Mouse (Mus musculus) induced T-regulatory cell, adult 2 months (primary cell): ENCODE measurements around the gene Tpp2.
A peak's percentile ranks its signal among the peaks of the same experiment; 100 is the strongest.
"Not testable (repeated sequence)": the region's sequence is repeated elsewhere in the genome, so short reads cannot be mapped to it uniquely, and the experiment has no call there.

ENCODE experiments used
- DNase-seq: peaks from one replicate; pipeline ENCODE4 v3.0.0-alpha.2; 2012; ENCODE audit warnings: low read depth

Gene Tpp2

DNA sequence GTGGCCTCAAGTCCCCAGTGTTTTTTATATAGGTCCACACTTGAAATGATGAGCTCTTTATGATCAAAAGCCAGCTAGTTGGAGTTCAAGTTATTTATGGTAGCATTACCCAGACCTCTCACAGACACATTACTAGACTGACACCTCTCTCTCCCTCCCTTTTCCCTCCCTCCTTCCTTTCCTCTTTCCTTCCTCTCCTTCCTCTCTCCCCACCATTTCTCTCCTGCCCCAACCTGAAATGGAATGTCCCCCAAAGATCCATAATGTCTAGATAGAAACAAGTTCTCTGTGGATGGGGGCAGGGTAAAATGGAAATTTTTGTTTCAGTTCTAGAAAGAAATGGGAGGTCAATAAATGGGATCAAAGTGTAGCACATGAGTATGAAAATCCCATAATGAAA, 86.5 kb downstream of the Tpp2 start, which contains the start of gene Mettl21c:
Gene Mettl21c (minus strand): TSS at position 101 of the 400 bp plus-strand sequence.
- DNase-seq = no peak

DNA sequence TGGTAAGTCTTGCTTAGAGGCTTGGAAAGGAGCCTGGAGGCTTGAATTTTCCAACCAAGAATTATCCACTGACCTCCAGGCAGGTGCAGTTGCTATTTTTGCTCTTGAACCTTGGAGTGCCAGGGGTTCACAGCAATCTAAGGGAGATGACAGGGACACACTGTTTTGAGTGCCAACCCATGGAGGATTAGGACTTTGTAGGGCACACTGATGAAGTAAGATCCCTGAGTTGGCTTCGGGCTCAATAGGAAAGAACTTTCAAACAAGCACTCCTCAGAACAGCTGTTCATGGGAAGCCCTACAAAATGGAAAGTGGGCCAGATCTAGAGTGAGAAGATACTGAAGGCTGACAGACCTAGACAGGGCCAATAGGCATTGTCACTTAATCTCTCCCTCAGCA, 89.2 kb downstream of the Tpp2 start:
- DNase-seq = no peak

DNA sequence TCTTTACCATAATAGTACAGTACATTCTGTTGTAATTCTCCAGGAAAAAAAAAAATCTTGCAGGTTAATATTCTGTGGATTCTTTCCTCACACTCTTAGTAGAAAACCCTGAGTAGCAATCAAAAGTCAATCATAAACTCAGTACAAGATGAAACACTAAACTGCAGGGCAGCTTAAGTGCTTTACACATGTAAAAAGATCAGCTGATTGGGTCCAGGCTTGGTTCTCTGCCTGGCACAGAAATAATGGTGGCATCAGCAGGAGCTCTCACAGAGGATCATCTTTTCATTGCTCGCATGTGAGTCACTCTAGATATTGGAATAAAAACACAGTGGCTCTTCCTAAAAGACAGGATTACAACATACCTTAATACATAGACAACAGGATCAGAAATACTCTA, 94.2 kb downstream of the Tpp2 start:
- DNase-seq = no peak

DNA sequence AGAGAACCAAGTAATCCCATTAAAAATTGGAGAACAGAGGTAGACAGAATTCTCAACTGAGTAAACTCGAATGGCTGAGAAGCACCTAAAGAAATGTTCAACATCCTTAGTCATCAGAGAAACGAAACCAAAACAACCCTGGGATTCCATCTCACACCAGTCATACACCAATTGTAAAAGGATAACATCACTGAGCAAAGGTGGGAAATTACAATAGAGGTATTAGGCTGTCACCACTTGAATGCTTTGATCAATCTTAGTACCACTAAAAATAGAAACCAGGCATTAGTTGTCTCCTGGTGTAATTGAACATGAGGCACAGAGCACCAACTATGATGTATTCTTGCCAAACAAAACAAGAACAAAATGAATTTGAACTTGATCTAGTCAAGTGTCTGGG, 98.8 kb downstream of the Tpp2 start:
- peak; percentile 71 for DNase-seq

DNA sequence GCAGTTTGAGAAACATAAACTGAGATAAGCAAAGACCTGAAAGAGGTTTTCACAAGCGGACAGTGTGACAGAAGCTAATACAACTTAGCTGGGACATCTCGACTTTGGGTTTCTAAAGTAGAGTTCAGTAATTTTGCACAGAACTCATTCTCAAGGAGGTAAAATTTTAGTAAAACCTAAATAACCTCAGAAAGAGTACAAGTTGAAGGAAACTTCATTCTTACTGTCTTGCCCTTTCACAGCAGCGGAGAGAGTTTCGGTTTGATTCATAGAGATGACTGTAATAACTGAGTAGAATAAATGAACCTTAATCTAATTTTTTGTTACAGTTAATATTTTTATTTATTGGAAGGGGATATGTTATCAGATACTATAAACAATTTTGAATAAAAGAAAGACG, 99.5 kb downstream of the Tpp2 start:
- peak; percentile 59 for DNase-seq

DNA sequence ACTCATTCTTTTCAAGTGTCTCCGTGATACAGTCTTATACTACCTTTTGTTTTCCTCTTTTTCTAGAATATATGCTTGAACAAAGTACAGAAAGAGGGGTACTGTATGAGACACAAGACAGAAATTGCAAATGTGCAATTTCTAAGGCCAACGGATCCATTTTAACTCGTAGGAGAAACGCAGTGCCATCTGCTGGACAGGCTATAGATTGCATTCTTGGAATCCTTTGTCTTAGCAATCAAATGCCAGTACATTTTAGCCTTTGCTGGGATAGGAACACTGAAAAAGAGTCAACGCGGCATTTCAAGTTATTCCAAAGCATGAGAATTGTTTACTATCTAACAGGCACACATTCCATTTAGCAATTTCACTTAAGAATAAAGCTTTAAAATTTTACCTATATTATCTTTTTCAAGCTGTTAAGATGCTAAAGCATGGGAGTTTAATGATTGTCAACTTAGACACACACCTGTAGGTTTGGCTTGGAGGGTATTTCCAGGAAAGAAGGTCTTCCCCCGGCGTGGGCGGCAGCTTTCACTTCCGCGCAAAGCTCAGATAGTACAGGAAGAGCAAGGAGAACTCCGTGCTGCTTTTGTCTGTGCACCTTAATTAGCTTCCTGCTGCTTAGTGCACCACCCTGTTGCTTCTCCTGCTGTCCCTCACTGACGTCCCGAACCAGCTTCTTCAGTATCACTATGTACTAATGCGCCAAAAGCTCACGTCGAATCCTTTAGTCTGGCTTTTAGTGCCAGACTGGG, 108.5 kb downstream of the Tpp2 start:
- DNase-seq = peak; percentile 91

DNA sequence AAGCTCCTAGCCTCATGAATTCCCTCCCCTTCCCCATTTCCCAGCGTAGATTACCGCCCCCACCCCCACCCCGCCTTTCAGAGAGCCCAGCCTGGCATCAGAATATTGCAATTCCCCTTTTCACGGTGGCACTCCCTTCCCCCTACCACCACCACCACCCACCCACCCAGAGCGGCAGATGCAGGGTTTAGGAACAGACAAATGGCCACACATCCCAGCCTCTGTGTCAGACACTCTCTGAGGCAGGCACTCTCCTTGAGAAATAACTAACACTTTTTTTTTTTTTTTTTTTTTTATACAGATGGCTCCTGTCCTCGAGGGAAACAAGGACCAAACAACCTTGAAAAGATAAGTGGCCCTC, 109.1 kb downstream of the Tpp2 start:
- DNase-seq = no peak

DNA sequence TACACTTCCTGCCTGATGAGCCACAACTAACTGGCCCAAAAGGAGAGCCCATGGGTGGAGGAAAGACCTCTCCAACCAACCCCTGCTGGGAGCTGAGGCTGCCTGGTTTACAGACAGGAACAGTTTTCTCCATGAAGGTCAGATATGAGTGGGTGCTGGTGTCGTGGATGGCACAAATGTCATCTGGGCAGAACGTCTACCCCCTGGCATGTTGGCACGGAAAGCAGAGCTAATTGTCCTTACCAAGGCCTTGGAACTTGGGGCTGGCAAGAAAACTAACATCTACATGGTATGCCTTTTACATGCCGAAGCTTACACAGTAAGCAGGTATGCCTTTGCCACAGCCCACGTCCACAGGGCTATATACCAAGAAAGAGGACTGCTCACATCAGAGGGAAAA, 112.2 kb downstream of the Tpp2 start:
- not testable (repeated sequence) for DNase-seq

DNA sequence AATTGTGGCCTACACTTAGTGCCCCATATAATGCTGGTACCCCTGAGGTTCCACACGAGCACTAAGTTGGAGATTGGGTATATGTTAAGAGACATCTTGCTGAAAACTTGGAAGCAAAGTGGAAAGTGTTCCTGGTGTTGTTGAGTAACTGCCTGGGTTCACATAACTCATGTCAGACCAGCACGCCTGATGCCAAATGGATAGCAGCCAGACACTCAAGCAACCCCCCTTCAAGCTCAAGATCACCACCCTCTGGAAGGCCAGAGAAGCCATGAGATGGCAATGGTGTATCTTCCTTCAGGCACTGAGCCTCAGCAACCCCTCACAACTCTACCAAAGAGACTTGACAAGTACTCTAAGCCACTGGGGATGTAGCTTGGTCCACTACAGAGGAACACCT, 113.1 kb downstream of the Tpp2 start:
- no peak for DNase-seq
